In genomic region chr11:19939305-19939730, GRCm38 (mm10) we compare ENCODE assay signal across 15 mouse cellular contexts. TPM values are rescaled to one million over a fixed set of nuclear protein-coding genes. Genes with fewer than 3 reads are reported as not detected.
DNase-seq lines count a peak whose midpoint lies in the region; ATAC-seq and TF ChIP-seq lines count a peak whose summit lies in the region.
"Had no signal": no experiment of that assay in that cellular context is flagged by ENCODE, and none has a peak within 500 bp of the region (broad histone marks: within the 10 kb centered on the region; RNA-seq: fewer than 3 reads in every experiment).

No protein-coding gene starts in this region.

- no peaks in the 10 kb centered on the region for H3K27me3 ChIP-seq in intestine, postnatal 0 days (replicated peaks; ENCODE audit: control insufficient read depth, insufficient read depth, low read length)
- H3K27me3 ChIP-seq in intestine, embryonic 16.5 days (replicated peaks; ENCODE audit: control insufficient read depth, insufficient read depth, low read length) = no peaks in the 10 kb centered on the region
- H3K27me3 ChIP-seq: limb, embryonic 15.5 days; neural tube, embryonic 13.5 days; Patski had no signal

- H3K4me2 ChIP-seq in intestine, postnatal 0 days (replicated peaks; ENCODE audit: low read depth) = no peak overlapping the region
- H3K4me2 ChIP-seq in intestine, embryonic 16.5 days (ENCODE audit: low read depth, low read length) = no peak overlapping the region
- H3K4me2 ChIP-seq: limb, embryonic 15.5 days; neural tube, embryonic 13.5 days had no signal

- H3K9me3 ChIP-seq in intestine, postnatal 0 days (ENCODE audit: control insufficient read depth) = no peaks in the 10 kb centered on the region
- no peaks in the 10 kb centered on the region for H3K9me3 ChIP-seq in intestine, embryonic 16.5 days (ENCODE audit: control insufficient read depth, low read length)
- H3K9me3 ChIP-seq: hindbrain, embryonic 10.5 days; limb, embryonic 15.5 days; neural tube, embryonic 13.5 days had no signal

- H3K36me3 ChIP-seq in intestine, postnatal 0 days (ENCODE audit: control insufficient read depth, insufficient read depth) = no peaks in the 10 kb centered on the region
- 0 out of 2 replicates have a peak, but pooled peaks cover 2% of the 10 kb centered on the region for H3K36me3 ChIP-seq in intestine, embryonic 16.5 days (ENCODE audit: control insufficient read depth, insufficient read depth, low read length)
- H3K36me3 ChIP-seq: limb, embryonic 15.5 days; neural tube, embryonic 13.5 days had no signal

- H3K9ac ChIP-seq in intestine, postnatal 0 days (ENCODE audit: low read depth, low read length) = no peak overlapping the region
- no peak overlapping the region for H3K9ac ChIP-seq in intestine, embryonic 16.5 days (ENCODE audit: low read depth, low read length)
- H3K9ac ChIP-seq: limb, embryonic 15.5 days; neural tube, embryonic 13.5 days had no signal

- no peak overlapping the region for H3K4me3 ChIP-seq in intestine, postnatal 0 days (ENCODE audit: low read depth, low read length)
- no peak overlapping the region for H3K4me3 ChIP-seq in intestine, embryonic 16.5 days (ENCODE audit: low read length)
- H3K4me3 ChIP-seq: hindbrain, embryonic 10.5 days; limb, embryonic 15.5 days; neural tube, embryonic 13.5 days had no signal

- DNase-seq in NIH3T3 (ENCODE audit: low read depth) = peak; percentile 24
- peak; percentile 99 for DNase-seq in cerebellum, adult 11-12 months
- peak; percentile 86 for DNase-seq in layer of hippocampus, adult 9-11 months
- DNase-seq in left cerebral cortex, adult 11 months (ENCODE audit: low spot score) = no peak
- no peak for DNase-seq in right cerebral cortex, postnatal 14 days
- DNase-seq: gastrocnemius, postnatal 10 days; kidney, postnatal 14 days; lung, postnatal 4 days; thymus, postnatal 4 days had no signal

- peaks cover 13% of the 10 kb centered on the region; the same call in 1 of the 2 replicates for H3K4me1 ChIP-seq in intestine, postnatal 0 days (replicated peaks; ENCODE audit: control insufficient read depth, insufficient read depth, low read length)
- peaks cover 39% of the 10 kb centered on the region for H3K4me1 ChIP-seq in intestine, embryonic 16.5 days (ENCODE audit: control insufficient read depth, insufficient read depth, low read length)

- WGBS in intestine, postnatal 0 days = 59% methylated on average over 5 of the region's 5 CpGs
- 64% methylated on average over 5 of the region's 5 CpGs for WGBS in intestine, embryonic 16.5 days

- no peak for ATAC-seq in intestine, postnatal 0 days
- no peak for ATAC-seq in intestine, embryonic 16.5 days
- ATAC-seq: Patski had no signal

- 0 out of 2 replicates have a peak overlapping the region, but pooled peaks have one; percentile 16 for H3K27ac ChIP-seq in intestine, postnatal 0 days (ENCODE audit: low read depth, low read length)
- H3K27ac ChIP-seq in intestine, embryonic 16.5 days (ENCODE audit: low read length) = no peak overlapping the region
- H3K27ac ChIP-seq: hindbrain, embryonic 10.5 days; limb, embryonic 15.5 days; neural tube, embryonic 13.5 days had no signal

- no peak for TF ChIP-seq CTCF in intestine, postnatal 0 days (IDR thresholded peaks at IDR 0.05; ENCODE audit: low read depth)

RNA-seq across cellular contexts. Expression of gene Spred2, which starts 15.1 kb away (rescaled TPM):
- 5.6 and 5.7 TPM in 2 replicates for polyA plus RNA-seq in intestine, postnatal 0 days (2015; fragmentation: Nextera tagmentation; extraction: Ambion mirVana)
- polyA plus RNA-seq in intestine, embryonic 16.5 days (2015; fragmentation: Nextera tagmentation; extraction: Ambion mirVana) = 4.4 and 4.9 TPM in 2 replicates

Comparison
In these comparisons a context has a peak if more than half of its experiments do, and no peak if none do; other contexts are left out.
1. DNase-seq: peak in NIH3T3 (single experiment), cerebellum, adult 11-12 months (single experiment) and layer of hippocampus, adult 9-11 months (single experiment); none in left cerebral cortex, adult 11 months (single experiment) and right cerebral cortex, postnatal 14 days (single experiment).